Mouse (Mus musculus): ENCODE measurements around the gene Foxc1.

GRCm38 (mm10) chr13:31775762-31776161, 30.7 kb upstream of the Foxc1 start:
- TF ChIP-seq POLR2A (IDR thresholded peaks at IDR 0.05; ENCODE audit: low read depth, low read length) (no peak), CTCF (conservative IDR thresholded peaks at IDR 0.05; ENCODE audit: insufficient read depth, insufficient read length, low read depth, low read length) (no peak)

Measured in kidney, adult 2 months (tissue).